Mouse (Mus musculus) small intestine, adult 2 months (tissue): Measurements from ENCODE around the gene Nav2. TPM values are rescaled to one million over a fixed set of nuclear protein-coding genes. Genes with fewer than 3 reads are reported as not detected.

Source experiments
- H3K27ac ChIP-seq: fragments of 200-500 bp; 2 replicates; pipeline ENCODE4 v1.5.1; 2012; ENCODE audit warnings: low read depth, low read length, control low read depth, inconsistent platforms; ENCODE audit not compliant: insufficient read depth
- H3K27me3 ChIP-seq: fragments of 200-500 bp; 2 replicates; pipeline ENCODE4 v1.6.1; 2012; ENCODE audit warnings: mild to moderate bottlenecking, moderate library complexity, low read length, inconsistent platforms; ENCODE audit not compliant: control insufficient read depth, insufficient read depth
- H3K36me3 ChIP-seq: fragments of 200-500 bp; 2 replicates; pipeline ENCODE4 v1.6.1; 2012; ENCODE audit warnings: mild to moderate bottlenecking, low read length, control low read depth, inconsistent platforms; ENCODE audit not compliant: control insufficient read depth, insufficient read depth
- H3K4me1 ChIP-seq: fragments of 200-500 bp; 2 replicates; pipeline ENCODE4 v1.6.1; 2012; ENCODE audit warnings: low read length, inconsistent platforms, mixed read lengths; ENCODE audit not compliant: control insufficient read depth, insufficient read depth, insufficient read length
- H3K4me3 ChIP-seq: fragments of 200-500 bp; 2 replicates; pipeline ENCODE4 v1.5.1; 2012; ENCODE audit warnings: low read depth, mild to moderate bottlenecking, control low read depth, inconsistent platforms, low read length, moderate library complexity
- CTCF ChIP-seq: fragments of 200-500 bp; IDR thresholded peaks from 2 replicates; pipeline ENCODE4 v1.5.1; 2012; ENCODE audit warnings: low read depth, mild to moderate bottlenecking, control low read depth, inconsistent platforms, low read length, moderate library complexity, mixed read lengths; ENCODE audit not compliant: insufficient replicate concordance, insufficient read length; ENCODE audit errors: extremely low read depth
- POLR2A ChIP-seq: fragments of 200-500 bp; IDR thresholded peaks from 2 replicates; pipeline ENCODE4 v1.6.1; 2012; ENCODE audit warnings: low read depth, mild to moderate bottlenecking, control low read depth, inconsistent platforms, low read length, moderate library complexity
- WGBS: fragments of 180-500 bp; shearing (Covaris S2); methylation state at CpG from one replicate; pipeline ENCODE4 v1.1.7; 2018; 5-methylcytosine and 5-hydroxymethylcytosine counted together
- polyA plus RNA-seq: library from polyadenylated mRNA; depleted of rRNA; stranded (reverse); fragments of >200 nt; gene quantifications from 2 replicates; pipeline ENCODE4 v1.2.3, GENCODE M21; 2012

Gene Nav2
- polyA plus RNA-seq, 1 experiment = 8.5 TPM

- Histone ChIP-seq H3K36me3 (no peaks in the 10 kb centered on the region), H3K4me1 (no peaks in the 10 kb centered on the region), H3K4me3 (no peak overlapping the region), H3K27me3 (no peaks in the 10 kb centered on the region), H3K27ac (no peak overlapping the region)
- no peak for TF ChIP-seq POLR2A
- no peak for TF ChIP-seq CTCF
- 92% methylated on average over 8 of the region's 8 CpGs for WGBS
These were observed 567.6 kb downstream of the Nav2 start for GRCm38 (mm10) chr7:49476163-49476562.

DNA sequence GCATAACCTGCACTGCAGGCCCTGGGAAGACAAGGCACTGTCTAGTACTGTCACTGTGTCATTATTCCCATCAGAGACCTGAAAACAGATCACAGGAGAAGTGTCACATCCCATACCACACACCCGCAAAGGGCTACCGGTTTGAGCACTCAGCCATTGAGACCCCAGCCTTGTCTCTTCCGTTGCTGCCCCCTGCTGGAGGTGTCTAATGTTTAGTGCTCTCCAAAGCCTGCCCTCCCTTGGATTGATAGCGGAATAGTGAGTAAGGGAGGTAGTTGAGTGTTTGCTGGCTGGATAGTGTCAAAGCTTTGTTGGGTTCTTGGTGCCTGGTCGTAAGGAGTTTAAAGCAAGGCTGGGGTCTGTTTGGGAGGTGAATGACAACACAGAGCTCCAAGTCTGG, 568.1 kb downstream of the Nav2 start:
- Histone ChIP-seq H3K36me3 (no peaks in the 10 kb centered on the region), H3K27ac (no peak overlapping the region), H3K4me3 (no peak overlapping the region), H3K4me1 (no peaks in the 10 kb centered on the region), H3K27me3 (no peaks in the 10 kb centered on the region)
- 67% methylated on average over 5 of the region's 5 CpGs for WGBS
- TF ChIP-seq CTCF (peak; percentile 28; the same call in 1 of the 2 replicates), POLR2A (no peak)

GRCm38 (mm10) chr7:49477076-49477975, 568.8 kb downstream of the Nav2 start:
- H3K36me3 ChIP-seq = no peaks in the 10 kb centered on the region
- no peak overlapping the region for H3K4me3 ChIP-seq
- 67% methylated on average over 9 of the region's 9 CpGs for WGBS
- H3K27ac ChIP-seq = no peak overlapping the region
- no peaks in the 10 kb centered on the region for H3K4me1 ChIP-seq
- TF ChIP-seq POLR2A = no peak
- TF ChIP-seq CTCF = no peak
- no peaks in the 10 kb centered on the region for H3K27me3 ChIP-seq

- Histone ChIP-seq H3K4me1 (no peaks in the 10 kb centered on the region), H3K4me3 (no peak overlapping the region), H3K36me3 (no peaks in the 10 kb centered on the region), H3K27ac (no peak overlapping the region), H3K27me3 (no peaks in the 10 kb centered on the region)
- 65% methylated on average over 7 of the region's 7 CpGs for WGBS
- no peak for TF ChIP-seq POLR2A
- TF ChIP-seq CTCF = no peak
These were observed 569.4 kb downstream of the Nav2 start for GRCm38 (mm10) chr7:49477976-49478349.

DNA sequence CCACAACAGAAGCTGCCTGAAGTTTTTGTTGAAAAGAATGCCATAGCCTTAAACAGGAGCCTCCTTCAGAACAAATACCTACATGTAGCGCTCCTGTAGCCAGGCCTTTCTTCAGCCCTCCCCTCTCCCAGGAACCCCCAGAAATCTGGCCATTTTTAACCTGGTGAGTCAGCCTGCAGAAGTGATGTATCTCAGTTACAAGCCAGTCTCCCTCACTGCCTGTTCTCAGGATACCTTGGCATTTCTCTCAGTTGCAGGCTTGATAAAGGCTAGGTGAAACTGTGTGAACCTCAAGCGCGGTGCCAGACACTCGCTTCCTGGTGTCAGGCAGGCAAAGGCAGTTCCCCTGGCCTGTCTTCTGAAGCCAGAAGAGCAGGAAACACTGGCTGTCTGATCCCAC, 570.4 kb downstream of the Nav2 start:
- no peaks in the 10 kb centered on the region for H3K4me1 ChIP-seq
- 92% methylated on average over 4 of the region's 4 CpGs for WGBS
- H3K27me3 ChIP-seq = no peaks in the 10 kb centered on the region
- no peaks in the 10 kb centered on the region for H3K36me3 ChIP-seq
- H3K4me3 ChIP-seq = no peak overlapping the region
- no peak overlapping the region for H3K27ac ChIP-seq
- TF ChIP-seq CTCF (no peak), POLR2A (no peak)

DNA sequence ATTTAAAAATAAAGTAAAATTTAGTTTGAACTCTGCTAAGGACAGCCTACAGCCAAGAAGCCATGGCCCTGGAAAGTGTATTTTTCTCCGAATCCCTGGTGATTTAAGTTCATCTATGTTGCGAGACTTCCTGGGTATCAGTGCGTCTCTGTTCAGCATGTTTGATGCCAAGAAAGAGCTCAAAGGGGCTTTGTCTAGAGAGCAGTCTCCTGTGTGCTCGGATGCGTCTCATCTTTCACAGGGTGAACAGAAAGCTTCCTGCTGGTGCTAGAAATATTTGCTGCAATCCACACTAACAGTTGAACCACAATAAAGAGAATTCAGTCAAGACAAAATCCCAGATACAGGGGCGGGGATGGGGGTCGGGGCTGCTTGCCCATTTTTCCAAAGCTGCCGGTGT, 572.4 kb downstream of the Nav2 start:
- no peak overlapping the region for H3K27ac ChIP-seq
- no peaks in the 10 kb centered on the region for H3K4me1 ChIP-seq
- no peaks in the 10 kb centered on the region for H3K27me3 ChIP-seq
- no peak for TF ChIP-seq CTCF
- TF ChIP-seq POLR2A = no peak
- 90% methylated on average over 8 of the region's 8 CpGs for WGBS
- H3K4me3 ChIP-seq = no peak overlapping the region
- H3K36me3 ChIP-seq = no peaks in the 10 kb centered on the region

- Histone ChIP-seq H3K4me1 (no peaks in the 10 kb centered on the region), H3K27me3 (no peaks in the 10 kb centered on the region), H3K36me3 (no peaks in the 10 kb centered on the region), H3K4me3 (no peak overlapping the region), H3K27ac (no peak overlapping the region)
- WGBS = 72% methylated on average over 11 of the region's 11 CpGs
- no peak for TF ChIP-seq POLR2A
- no peak for TF ChIP-seq CTCF
These were observed 575.7 kb downstream of the Nav2 start for GRCm38 (mm10) chr7:49484036-49484744.
